Mouse (Mus musculus): Measurements from ENCODE around the gene Qrich2. TPM values are rescaled to one million over a fixed set of nuclear protein-coding genes. Genes with fewer than 3 reads are reported as not detected.
A peak's percentile ranks its signal among the peaks of the same experiment; 100 is the strongest.
"Not testable (repeated sequence)": the region's sequence is repeated elsewhere in the genome, so short reads cannot be mapped to it uniquely, and the experiment has no call there.

Qrich2 gene
- polyA plus RNA-seq, 1 experiment from 2014 or later, result not detected

GRCm38 (mm10) chr11:116433356-116434286 is 32.4 kb downstream of the Qrich2 start, which contains the start of gene Ubald2:
Ubald2 (plus strand) TSS chr11:116434094.
- Histone ChIP-seq H3K27ac (peak within 1 kb of the TSS; percentile 95), H3K27me3 (replicated peaks) (no peaks in the 10 kb centered on the region), H3K4me1 (peaks cover 79% of the 10 kb centered on the region), H3K9ac (peak within 1 kb of the TSS; percentile 98), H3K4me2 (peak within 1 kb of the TSS; percentile 87), H3K4me3 (peak within 1 kb of the TSS; percentile 94), H3K9me3 (replicated peaks) (no peaks in the 10 kb centered on the region), H3K36me3 (peaks cover 33% of the 10 kb centered on the region)
- peak; percentile 94 for ATAC-seq
- 2% methylated on average over 66 of the region's 66 CpGs for WGBS (ENCODE audit: insufficient replicate concordance)

GRCm38 (mm10) chr11:116432593-116433355 is 33.3 kb downstream of the Qrich2 start:
- peaks cover 29% of the 10 kb centered on the region for H3K36me3 ChIP-seq
- H3K27ac ChIP-seq, result peak overlapping the region; percentile 74; the same call in 1 of the 2 replicates
- H3K9ac ChIP-seq, result peak overlapping the region; percentile 56
- peaks cover 83% of the 10 kb centered on the region for H3K4me1 ChIP-seq
- peak overlapping the region; percentile 57 for H3K4me2 ChIP-seq
- H3K4me3 ChIP-seq, result no peak overlapping the region; the same call in 1 of the 2 replicates
- no peaks in the 10 kb centered on the region for H3K27me3 ChIP-seq (replicated peaks)
- ATAC-seq, result no peak
- 63% methylated on average over 8 of the region's 8 CpGs for WGBS (ENCODE audit: insufficient replicate concordance)
- H3K9me3 ChIP-seq (replicated peaks), result no peaks in the 10 kb centered on the region

- Histone ChIP-seq H3K4me2 (no peak overlapping the region), H3K4me1 (peaks cover 77% of the 10 kb centered on the region)
- no peak for ATAC-seq
These were observed 33.9 kb downstream of the Qrich2 start for GRCm38 (mm10) chr11:116432127-116432526.

GRCm38 (mm10) chr11:116431428-116432077 is 34.5 kb downstream of the Qrich2 start:
- Histone ChIP-seq H3K4me3 (peak overlapping the region; percentile 18; the same call in 1 of the 2 replicates), H3K9me3 (replicated peaks) (no peaks in the 10 kb centered on the region), H3K4me2 (peak overlapping the region; percentile 58), H3K4me1 (peaks cover 71% of the 10 kb centered on the region), H3K27ac (peak overlapping the region; percentile 82), H3K27me3 (replicated peaks) (no peaks in the 10 kb centered on the region), H3K9ac (peak overlapping the region; percentile 37; the same call in 1 of the 2 replicates), H3K36me3 (peaks cover 17% of the 10 kb centered on the region)
- ATAC-seq, result no peak
- 60% methylated on average over 11 of the region's 11 CpGs for WGBS (ENCODE audit: insufficient replicate concordance)

More at GRCm38 (mm10) chr11:116432127-116432526, 33.9 kb downstream of the Qrich2 start:
- WGBS (ENCODE audit: insufficient replicate concordance), result 49% methylated on average over 6 of the region's 6 CpGs
- H3K4me3 ChIP-seq, result no peak overlapping the region
- no peak overlapping the region for H3K27ac ChIP-seq
- H3K9me3 ChIP-seq (replicated peaks), result no peaks in the 10 kb centered on the region
- no peaks in the 10 kb centered on the region for H3K27me3 ChIP-seq (replicated peaks)
- H3K36me3 ChIP-seq, result peaks cover 22% of the 10 kb centered on the region
- H3K9ac ChIP-seq, result no peak overlapping the region

GRCm38 (mm10) chr11:116430723-116431427 is 35.2 kb downstream of the Qrich2 start:
- Histone ChIP-seq H3K4me2 (peak overlapping the region; percentile 58), H3K4me3 (peak overlapping the region; percentile 18), H3K9me3 (replicated peaks) (no peaks in the 10 kb centered on the region), H3K27me3 (replicated peaks) (no peaks in the 10 kb centered on the region), H3K4me1 (peaks cover 64% of the 10 kb centered on the region), H3K27ac (peak overlapping the region; percentile 82), H3K36me3 (peaks cover 10% of the 10 kb centered on the region), H3K9ac (peak overlapping the region; percentile 55)
- WGBS (ENCODE audit: insufficient replicate concordance), result 30% methylated on average over 22 of the region's 22 CpGs
- no peak for ATAC-seq

- Histone ChIP-seq H3K4me1 (peaks cover 64% of the 10 kb centered on the region), H3K4me2 (peak overlapping the region; percentile 58), H3K27me3 (replicated peaks) (no peaks in the 10 kb centered on the region), H3K27ac (peak overlapping the region; percentile 82), H3K36me3 (peaks cover 2% of the 10 kb centered on the region; the same call in 1 of the 2 replicates), H3K4me3 (0 out of 2 replicates have a peak overlapping the region, but pooled peaks have one; percentile 18), H3K9ac (peak overlapping the region; percentile 55; the same call in 1 of the 2 replicates), H3K9me3 (replicated peaks) (no peaks in the 10 kb centered on the region)
- no peak for ATAC-seq
- 65% methylated on average over 9 of the region's 9 CpGs for WGBS (ENCODE audit: insufficient replicate concordance)
These were observed 36.0 kb downstream of the Qrich2 start for GRCm38 (mm10) chr11:116429862-116430613.

- peaks cover 68% of the 10 kb centered on the region for H3K4me1 ChIP-seq
- peak overlapping the region; percentile 58 for H3K4me2 ChIP-seq
- H3K27me3 ChIP-seq (replicated peaks), result no peaks in the 10 kb centered on the region
- 0 out of 2 replicates have a peak overlapping the region, but pooled peaks have one; percentile 4 for H3K4me3 ChIP-seq
- 25% methylated on average over 13 of the region's 13 CpGs for WGBS (ENCODE audit: insufficient replicate concordance)
- H3K36me3 ChIP-seq, result no peaks in the 10 kb centered on the region
- peak overlapping the region; percentile 82 for H3K27ac ChIP-seq
- H3K9ac ChIP-seq, result peak overlapping the region; percentile 55
- ATAC-seq, result 0 out of 2 replicates have a peak, but pooled peaks have one; percentile 5
- H3K9me3 ChIP-seq (replicated peaks), result no peaks in the 10 kb centered on the region
These were observed 36.9 kb downstream of the Qrich2 start for GRCm38 (mm10) chr11:116428872-116429859.

- Histone ChIP-seq H3K9ac (no peak overlapping the region), H3K36me3 (no peaks in the 10 kb centered on the region), H3K4me1 (peaks cover 59% of the 10 kb centered on the region), H3K4me3 (no peak overlapping the region), H3K4me2 (no peak overlapping the region), H3K27me3 (replicated peaks) (no peaks in the 10 kb centered on the region), H3K27ac (no peak overlapping the region), H3K9me3 (replicated peaks) (no peaks in the 10 kb centered on the region)
- WGBS (ENCODE audit: insufficient replicate concordance), result 61% methylated on average over 6 of the region's 6 CpGs
- no peak for ATAC-seq
These were observed 39.0 kb downstream of the Qrich2 start for GRCm38 (mm10) chr11:116426852-116427575.

- not testable (repeated sequence) for ATAC-seq; H3K9me3 ChIP-seq (replicated peaks); H3K4me2 ChIP-seq; H3K4me3 ChIP-seq; H3K9ac ChIP-seq; H3K27ac ChIP-seq; H3K36me3 ChIP-seq; H3K27me3 ChIP-seq (replicated peaks)
- 85% methylated on average over 11 of the region's 11 CpGs for WGBS (ENCODE audit: insufficient replicate concordance)
- peaks cover 52% of the 10 kb centered on the region for H3K4me1 ChIP-seq
These were observed 39.7 kb downstream of the Qrich2 start for GRCm38 (mm10) chr11:116426328-116426727.

All from liver, embryonic 12.5 days (tissue).